Mouse (Mus musculus) retina, adult 2 months (tissue): ENCODE measurements at regions not wholly inside any gene's neighbourhood (a gene's known extent, or its start where the extent isn't known, plus 50 kb on each side); places are given as distances from the start of the nearest gene placed in this dataset.

Source experiments
- DNase-seq: peaks from one replicate; pipeline ENCODE4 v3.0.0-alpha.2; 2012; ENCODE audit warnings: low read depth, low spot score

DNA sequence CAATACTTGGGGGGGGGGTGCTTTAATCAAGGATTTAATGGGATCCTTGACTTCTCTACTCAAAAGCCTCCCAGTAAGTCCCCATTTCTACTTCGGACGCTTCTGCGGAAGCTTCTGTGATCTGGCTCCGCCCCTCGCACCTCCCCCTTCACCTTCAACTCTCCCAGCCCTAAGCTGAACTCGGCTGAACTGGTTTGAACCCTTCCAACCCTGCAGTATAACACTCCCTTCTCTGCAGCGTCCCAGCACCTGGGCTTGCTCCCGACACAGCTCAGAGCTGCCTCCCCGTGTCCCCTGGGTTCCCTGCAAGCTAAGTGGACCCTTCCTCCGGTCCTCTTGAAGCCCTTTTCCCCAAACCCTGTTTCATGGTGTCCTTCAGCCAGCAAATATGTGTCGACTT lies 80.0 kb upstream of the Mkln1 start:
- DNase-seq, result no peak

DNA sequence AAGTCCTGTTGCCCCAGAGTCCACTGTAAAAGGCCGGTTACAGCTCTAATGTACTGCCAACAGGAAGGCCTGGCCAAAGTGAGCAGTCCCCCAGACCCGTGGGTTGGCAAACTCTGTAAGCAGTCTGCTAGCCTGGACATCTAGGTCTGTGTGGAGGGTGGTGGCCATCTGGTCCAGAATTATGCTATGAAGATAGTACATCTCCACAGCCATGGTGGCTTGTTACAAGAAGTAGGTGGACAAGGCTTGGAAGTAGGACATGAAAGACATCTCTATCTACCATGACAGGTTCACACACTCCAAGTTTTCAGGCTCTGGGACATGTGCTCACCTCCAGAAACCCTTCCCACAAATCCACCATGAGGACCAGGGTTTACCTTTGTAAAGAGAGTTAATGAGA lies 79.1 kb upstream of the Mkln1 start:
- DNase-seq, result no peak

DNA sequence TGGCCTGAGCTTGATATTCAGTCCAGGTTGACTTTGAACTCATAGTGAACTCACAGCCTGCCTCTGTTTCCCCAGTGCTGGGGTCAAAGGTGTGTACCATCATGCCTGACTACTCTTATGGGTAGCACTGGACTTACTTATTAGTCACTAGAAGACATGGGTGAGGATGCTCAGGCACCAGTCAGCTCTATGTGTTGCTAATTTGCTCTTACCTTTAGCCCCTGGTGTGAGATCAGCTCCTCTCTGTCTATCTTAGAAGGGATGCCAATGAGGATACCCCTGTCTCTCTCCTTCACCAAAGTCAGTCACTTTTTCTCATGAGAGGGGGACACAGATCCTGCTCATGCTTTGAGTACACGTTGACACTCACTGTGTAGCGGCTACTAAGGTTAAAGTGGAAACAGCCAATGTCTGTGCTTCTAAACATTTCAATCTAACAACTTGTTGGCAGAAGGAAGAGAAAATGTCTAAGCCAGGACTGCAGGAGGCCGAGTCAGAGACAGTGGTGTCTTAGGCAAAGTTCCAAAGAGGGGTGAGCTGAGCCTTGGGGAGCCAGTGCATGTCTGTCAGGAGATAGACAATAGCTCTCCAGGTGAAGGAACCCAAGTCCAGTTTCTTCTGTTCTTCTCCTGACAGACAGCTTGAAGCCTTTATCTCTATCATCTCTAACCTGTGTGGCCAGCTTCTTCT lies 78.2 kb upstream of the Mkln1 start:
- DNase-seq, result no peak

DNA sequence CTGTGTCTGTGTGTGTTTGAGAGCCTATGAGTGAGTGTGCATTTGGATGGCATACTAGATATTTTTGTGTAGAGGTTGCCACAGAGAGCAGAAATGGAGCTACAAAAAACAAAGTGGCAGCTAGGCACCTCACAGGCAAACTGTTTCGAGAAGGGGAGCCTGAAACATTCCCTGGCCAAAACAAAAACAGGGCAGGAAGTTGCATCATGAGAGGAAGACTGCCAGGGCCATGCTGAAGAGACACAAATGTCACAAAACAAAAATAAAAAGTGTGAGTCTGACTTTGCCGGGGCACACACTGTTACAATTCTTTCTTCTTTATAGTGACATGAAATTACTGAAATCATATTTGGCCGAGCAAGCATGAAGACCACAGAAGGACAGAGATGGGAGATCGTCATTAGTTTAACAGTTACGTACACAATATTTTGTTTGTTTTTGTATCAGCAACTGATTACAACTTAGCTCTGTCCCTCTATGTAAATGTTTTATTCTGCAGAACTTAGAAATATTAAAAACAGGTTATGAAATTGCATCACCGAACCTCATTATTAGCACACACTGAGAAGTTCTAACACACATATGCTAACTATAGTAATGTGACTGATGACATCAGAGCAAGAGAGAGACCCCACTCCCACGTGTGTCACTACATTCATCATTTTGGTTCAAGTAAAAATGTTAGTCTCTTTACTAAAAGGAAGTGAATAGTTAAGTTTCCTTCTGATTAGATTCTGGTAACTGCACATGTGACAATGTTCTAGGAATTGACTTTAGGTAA lies 77.3 kb upstream of the Mkln1 start:
- DNase-seq, result no peak

DNA sequence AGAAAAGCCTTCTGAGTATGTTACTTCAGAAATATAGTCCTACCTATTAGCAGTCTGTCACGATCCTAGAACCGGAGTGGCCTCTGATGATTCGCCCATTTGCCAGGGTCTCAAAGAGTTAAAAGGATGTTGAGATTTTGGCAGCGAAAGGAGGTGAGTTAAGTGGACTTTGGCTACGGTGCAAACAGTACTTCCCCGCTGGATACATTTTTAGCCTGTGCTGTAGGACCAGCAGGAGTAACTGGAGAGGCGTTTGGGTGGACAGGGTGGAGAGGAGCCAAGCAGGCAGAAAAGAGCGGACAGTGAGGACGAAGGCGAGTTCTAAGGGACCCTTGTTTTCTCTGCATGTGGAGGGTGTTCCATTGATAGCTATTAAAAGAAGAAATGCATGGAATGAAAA lies 76.6 kb upstream of the Mkln1 start:
- DNase-seq, result no peak

DNA sequence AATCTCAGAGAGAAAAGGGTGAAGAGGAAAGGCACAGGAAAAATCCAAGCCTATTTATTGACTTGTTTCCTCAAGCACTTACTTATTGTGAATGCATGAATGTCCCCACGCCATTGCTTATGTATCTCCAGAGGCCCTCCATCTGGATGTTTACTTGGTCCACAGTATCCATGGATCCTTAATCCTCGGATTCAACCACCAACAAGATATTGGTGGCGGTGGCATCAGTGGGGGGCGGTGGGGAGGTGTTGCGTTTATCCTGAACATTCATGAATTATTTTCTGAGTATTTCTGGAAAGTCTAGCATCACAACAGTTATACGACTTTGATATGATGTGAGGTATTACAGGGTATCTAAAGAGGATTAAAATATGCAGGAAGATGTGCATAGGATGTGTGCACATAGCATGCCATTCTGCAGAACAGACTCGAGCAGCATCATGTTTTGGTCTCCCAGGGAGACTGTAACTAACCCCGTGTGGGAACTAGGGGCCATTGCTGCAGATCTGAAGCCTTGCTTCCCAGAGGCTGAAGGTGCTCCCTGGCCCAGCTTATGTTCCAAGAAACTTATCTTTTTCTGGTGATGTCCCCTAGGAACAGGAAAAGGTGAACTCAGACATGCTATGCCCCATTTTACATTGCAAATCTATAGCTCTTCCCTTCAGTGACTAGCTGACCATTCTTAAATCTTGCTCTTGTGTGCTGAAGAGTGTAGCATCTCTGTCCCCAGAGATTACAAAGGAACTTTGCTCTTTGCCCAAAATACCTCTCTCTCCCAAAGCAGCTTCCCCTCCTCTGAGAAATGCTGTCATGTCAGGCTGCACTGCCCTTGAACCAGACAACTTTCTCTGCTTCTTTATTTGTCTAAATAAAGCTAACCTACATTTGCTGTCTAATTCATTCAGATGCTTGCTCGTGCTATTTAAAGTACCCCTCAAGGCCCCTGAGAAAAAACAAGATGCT lies 75.0 kb upstream of the Mkln1 start:
- DNase-seq, result no peak

DNA sequence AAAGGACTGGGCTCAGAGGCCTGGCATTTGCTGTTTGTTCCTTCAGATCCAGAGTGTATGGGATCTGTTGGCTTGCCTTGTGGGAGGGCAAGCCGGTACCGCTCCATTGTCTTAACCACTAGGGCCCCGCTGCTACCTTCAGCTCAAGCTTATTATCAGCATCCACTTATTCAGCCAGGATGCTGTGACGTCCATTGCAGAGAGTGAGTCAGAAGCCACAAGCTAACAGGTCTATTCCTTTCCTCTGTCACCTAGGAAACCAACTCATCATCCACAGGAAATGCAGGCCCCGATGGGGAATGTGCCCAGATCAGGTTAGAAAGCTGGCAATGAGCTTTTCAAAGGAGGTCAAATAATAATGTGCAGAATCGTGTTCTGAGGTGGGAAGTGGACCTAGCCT lies 73.8 kb upstream of the Mkln1 start:
- no peak for DNase-seq

DNA sequence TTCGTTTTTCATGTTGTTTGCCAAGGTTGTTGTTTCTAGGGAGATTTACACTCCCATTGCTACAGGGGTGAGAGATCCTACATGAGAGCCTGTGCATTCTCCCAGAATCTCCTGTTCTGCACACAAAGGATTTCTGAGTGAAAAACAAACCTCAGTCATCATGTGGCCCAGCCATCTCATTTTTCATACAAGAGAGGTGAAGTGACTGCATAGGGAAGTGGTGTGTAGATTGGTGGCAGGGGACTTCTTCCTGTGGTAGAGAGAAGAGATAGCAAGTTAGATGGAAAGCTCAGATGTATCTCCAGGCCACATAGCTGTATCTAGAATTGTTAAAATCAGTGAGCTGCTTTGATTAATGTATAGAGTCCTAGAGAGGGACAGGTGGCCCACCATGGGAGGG lies 72.9 kb upstream of the Mkln1 start:
- DNase-seq, result no peak

DNA sequence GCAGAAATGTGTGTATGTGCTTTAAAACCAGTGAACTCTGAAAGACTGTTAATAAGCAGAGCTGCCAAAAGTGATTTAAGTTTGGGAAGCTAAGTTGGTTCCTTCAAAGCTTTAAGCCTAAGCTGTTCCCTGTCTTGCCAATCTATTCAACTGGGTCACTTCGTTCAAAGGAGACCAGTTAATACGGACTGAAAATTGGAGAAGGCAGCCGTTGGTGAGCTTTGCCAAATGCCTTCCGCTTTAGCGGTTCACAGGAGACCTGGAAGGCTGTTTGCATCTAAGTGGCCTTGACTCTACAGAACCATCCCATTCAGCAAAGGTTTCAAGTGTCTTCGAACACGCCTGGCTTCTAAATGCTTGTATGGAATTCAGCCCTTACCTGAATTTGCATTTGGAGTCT lies 68.2 kb upstream of the Mkln1 start:
- no peak for DNase-seq

DNA sequence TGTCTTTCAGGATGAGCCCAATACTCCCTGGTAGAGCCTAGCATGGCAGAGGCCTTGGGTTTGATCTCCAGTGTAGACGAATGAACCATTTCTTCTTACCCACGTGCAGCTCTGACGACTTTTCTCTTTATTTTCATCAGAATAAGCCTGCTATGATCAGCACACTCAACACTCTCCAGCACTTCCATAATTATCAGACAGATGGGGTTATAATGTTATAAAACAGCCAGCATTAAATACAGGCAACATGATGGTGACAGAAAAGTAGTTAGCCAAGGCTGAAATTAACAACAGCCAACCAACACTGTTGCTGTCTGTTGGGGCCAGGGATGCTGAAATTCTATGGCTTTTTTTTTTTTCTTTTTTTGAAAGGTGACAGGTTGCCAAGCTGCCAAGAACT lies 67.7 kb upstream of the Mkln1 start:
- no peak for DNase-seq

DNA sequence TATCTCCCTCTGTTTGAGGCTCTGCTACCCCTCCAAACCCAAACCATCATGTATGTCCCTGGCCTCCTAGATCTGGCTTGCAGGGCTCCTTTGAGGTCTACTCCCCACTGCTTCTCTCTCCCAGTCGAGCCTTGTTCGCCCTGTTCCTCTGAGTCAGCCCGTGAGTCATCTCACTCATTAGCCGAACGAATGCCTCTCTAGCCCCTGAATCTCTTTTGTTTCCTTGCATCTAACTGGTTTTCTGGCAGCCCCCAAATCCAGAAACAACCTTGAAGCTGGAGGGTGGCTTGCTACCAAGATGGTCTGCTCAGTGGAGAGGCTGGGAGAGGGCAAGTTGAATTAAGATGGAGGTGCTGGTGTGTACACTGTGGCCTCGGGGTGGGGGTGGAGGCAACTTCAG lies 66.3 kb upstream of the Mkln1 start:
- no peak for DNase-seq

DNA sequence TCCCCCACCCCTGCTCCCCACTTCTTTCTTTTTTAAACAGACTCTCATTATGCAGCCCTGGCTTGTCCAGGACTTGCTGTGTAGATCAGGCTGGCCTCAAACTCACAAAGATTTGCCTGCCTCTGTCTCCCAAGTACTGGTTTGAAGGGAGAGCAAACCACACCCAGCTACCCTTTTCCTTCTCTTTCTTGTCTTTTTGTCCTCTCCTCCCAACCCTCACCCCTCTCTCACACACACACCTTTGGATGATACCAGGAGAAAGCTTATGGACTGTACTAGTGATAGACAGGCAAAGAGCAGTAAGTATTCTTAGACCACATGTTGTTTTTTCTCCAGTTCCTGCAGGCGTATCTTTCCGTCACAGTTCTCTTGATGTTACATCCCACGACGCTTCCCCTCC lies 65.8 kb upstream of the Mkln1 start:
- no peak for DNase-seq

DNA sequence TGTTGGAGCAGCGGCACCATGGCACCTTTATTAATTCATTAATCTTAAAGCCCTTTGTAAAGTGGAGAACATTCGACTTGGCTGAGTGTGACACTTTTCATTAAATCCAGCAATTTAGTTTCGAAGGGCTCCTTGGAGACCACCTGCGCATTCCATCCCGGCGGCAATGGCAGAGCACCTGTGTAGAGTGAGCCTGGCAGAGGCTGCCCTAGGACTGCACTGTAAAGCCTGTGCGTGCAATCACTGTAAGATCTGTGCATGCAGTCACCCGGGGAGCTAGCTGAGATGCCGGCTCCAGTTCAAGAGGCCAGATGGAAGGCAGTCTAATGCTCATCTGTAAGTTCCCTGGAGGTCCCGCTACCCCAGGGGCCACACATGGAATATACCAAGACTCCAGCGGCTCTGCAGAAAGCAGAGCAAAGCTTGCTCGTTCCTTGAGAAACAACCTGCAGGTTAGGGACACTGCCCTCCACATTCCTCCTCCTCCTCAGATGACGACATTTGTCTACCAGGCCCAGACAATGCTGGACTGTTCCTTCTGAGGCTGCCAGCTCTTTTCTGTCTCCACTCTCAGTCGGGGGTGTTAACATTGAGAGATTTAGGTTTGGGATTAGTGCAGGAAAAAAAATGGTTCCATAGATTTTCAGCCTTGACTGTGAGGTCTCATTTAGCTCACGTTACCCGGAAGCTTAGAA lies 65.2 kb upstream of the Mkln1 start:
- no peak for DNase-seq

DNA sequence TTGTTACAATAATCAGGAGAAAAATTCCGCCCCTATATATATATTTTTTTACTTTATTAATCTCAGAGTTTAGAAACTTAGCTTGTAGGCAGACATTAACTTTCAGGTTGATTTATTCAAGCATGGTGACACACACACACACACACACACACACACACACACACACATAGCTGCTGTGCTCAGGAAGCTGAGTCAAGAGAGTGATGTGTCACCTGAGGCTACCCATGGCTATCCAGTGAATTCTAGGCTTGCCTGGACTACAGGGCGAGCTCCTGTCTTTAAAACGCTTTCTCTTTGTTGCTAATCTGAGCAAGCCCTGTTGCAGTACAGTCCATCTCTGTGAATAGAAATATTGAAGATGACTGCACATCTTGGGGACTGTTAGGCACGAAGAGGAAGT lies 64.4 kb upstream of the Mkln1 start:
- no peak for DNase-seq

DNA sequence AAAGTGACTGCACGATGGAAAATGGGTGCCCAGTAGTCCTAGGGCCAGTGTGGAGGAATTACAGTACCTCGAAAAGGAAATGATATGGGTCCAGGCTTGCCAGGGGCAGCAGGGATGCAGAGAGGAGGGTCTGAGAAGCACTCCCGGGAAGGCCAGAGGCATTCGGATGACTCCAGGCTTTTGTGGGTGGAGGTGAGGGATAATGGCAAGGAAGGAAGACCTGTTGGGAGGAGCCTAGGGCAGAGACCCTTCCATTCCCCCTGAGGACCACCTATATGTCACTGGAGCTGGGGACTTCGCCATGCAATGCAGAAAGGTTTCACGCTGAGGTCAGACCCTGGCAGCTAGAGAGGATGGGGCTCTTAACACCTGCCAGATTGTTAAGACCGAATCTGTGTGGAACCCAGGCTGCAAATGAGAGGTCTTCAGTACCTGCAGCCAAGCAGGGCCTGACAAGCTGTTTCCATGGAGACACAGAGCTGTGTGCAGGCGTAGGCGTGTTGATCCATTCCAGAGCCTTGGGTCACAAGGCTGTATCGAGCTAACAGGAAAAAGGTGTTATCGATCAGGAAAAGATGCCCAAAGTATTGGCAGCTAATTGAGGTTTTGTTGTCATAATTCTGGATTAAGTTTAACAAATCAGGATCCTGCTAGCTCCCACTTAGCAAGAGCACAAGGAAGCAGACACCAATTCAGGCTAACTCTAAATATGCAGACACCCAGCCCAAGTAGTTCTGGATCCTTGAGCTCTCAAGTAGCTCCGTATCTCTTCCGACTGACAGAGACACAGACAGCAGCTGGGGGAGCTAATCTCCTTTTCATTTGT lies 59.2 kb upstream of the Mkln1 start:
- no peak for DNase-seq

DNA sequence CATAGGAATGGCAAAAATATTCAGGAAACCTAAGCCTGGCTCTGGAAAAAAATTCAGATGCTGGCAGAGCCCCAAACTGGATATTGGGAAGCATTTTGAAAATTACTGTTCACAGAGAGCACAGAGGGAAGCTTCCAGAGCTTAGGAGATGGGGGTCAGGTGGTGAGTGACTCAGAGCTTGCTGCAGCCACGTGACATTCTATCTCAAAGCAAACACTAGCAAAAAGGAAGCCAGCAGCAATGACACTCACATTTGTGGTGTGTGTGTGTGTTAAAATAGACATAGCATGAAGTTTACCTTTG lies 58.6 kb upstream of the Mkln1 start:
- no peak for DNase-seq

DNA sequence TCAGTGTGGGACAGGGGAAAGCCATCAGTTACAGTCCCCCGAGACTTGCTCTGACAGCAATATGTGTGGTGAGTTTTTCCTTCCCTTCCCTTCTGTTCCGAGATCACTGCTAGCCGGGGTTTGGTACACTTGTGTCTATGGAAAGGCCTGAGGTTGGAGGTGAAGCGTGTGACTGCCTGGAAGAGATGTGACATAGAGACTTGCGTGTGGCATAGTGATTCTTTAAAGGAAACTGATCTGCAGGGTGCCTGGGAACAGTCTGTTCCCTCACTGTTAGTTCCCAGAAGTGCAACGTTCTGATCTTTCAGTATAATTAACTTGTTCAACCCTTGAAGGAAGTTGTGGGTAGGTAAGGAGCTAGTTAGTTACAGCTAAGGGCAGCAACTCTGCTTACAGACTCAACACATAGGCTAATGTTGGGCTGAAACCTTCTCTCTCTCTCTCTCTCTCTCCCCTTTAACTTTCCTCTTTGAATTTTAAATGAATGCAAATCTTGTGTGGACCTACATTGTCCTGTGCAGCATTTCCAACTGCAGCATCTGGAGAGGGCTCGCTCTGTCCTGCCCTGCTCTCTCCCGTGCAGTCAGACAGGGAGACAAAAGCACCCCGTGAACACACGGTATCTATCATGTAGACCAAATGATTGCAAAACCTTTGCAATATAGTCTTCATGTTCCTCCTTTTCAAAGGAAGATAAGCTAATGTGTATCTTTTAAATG lies 53.0 kb upstream of the Mkln1 start:
- DNase-seq, result no peak

DNA sequence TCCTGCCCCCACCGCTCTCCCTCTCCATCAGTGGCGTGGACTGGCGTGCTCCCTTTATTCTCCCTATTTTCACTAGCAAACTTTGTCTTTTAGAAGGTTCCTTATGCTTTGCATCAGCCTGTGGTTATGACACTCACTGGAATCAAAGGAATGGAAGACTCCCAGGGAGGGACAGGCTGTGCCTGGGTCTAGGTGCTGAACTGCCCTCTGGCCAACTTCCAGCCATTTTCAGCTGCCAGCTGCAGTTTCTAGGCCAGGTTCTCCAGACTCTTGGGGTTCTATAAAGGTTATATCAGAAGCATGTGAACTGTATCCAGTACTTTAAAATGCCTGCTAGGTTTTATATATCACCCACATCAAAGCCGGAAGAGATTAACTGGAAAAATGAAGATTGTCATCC lies 50.2 kb upstream of the Mkln1 start:
- DNase-seq, result no peak
